Mouse (Mus musculus): ENCODE data around the gene Adgre5.
A peak's percentile ranks its signal among the peaks of the same experiment; 100 is the strongest.

The Adgre5 gene

GRCm38 (mm10) chr8:83722631-83723030 is 18.5 kb downstream of the Adgre5 start:
- DNase-seq (ENCODE audit: low read depth, low spot score) = no peak

GRCm38 (mm10) chr8:83721405-83722025 is 19.6 kb downstream of the Adgre5 start:
- DNase-seq (ENCODE audit: low read depth, low spot score) = no peak

GRCm38 (mm10) chr8:83719693-83720092 is 21.4 kb downstream of the Adgre5 start:
- DNase-seq (ENCODE audit: low read depth, low spot score) = no peak

- DNase-seq (ENCODE audit: low read depth, low spot score) = no peak
These were observed 22.1 kb downstream of the Adgre5 start for GRCm38 (mm10) chr8:83719048-83719447.

- no peak for DNase-seq (ENCODE audit: low read depth, low spot score)
These were observed 24.6 kb downstream of the Adgre5 start for GRCm38 (mm10) chr8:83716563-83716962.

GRCm38 (mm10) chr8:83715771-83716170 is 25.4 kb downstream of the Adgre5 start:
- DNase-seq (ENCODE audit: low read depth, low spot score) = no peak

- peak; percentile 100 for DNase-seq (ENCODE audit: low read depth, low spot score)
These were observed 26.0 kb downstream of the Adgre5 start, which contains the start of gene Ddx39 for GRCm38 (mm10) chr8:83715031-83715690. Ddx39 (plus strand) TSS chr8:83715177.

- DNase-seq (ENCODE audit: low read depth, low spot score) = no peak
These were observed 26.5 kb downstream of the Adgre5 start for GRCm38 (mm10) chr8:83714676-83715030.

GRCm38 (mm10) chr8:83707554-83707953 is 33.6 kb downstream of the Adgre5 start:
- peak; percentile 66 for DNase-seq (ENCODE audit: low read depth, low spot score)

GRCm38 (mm10) chr8:83706411-83706810 is 34.7 kb downstream of the Adgre5 start:
- no peak for DNase-seq (ENCODE audit: low read depth, low spot score)

- DNase-seq (ENCODE audit: low read depth, low spot score) = peak; percentile 75
These were observed 37.7 kb downstream of the Adgre5 start for GRCm38 (mm10) chr8:83703426-83703825.

GRCm38 (mm10) chr8:83700423-83701085 is 40.6 kb downstream of the Adgre5 start:
- DNase-seq (ENCODE audit: low read depth, low spot score) = no peak

- DNase-seq (ENCODE audit: low read depth, low spot score) = peak; percentile 35
These were observed 41.6 kb downstream of the Adgre5 start for GRCm38 (mm10) chr8:83699566-83699965.

GRCm38 (mm10) chr8:83698661-83699453 is 42.3 kb downstream of the Adgre5 start, which contains the start of gene Pkn1:
Pkn1 (minus strand) TSS chr8:83699179.
- DNase-seq (ENCODE audit: low read depth, low spot score) = peak; percentile 89

GRCm38 (mm10) chr8:83698291-83698660 is 42.9 kb downstream of the Adgre5 start:
- DNase-seq (ENCODE audit: low read depth, low spot score) = peak; percentile 85

GRCm38 (mm10) chr8:83697374-83698220 is 43.5 kb downstream of the Adgre5 start:
- DNase-seq (ENCODE audit: low read depth, low spot score) = peak; percentile 45

GRCm38 (mm10) chr8:83695351-83696106 is 45.6 kb downstream of the Adgre5 start:
- DNase-seq (ENCODE audit: low read depth, low spot score) = peak; percentile 13

GRCm38 (mm10) chr8:83694369-83695160 is 46.6 kb downstream of the Adgre5 start:
- DNase-seq (ENCODE audit: low read depth, low spot score) = peak; percentile 50

- peak; percentile 71 for DNase-seq (ENCODE audit: low read depth, low spot score)
These were observed 47.4 kb downstream of the Adgre5 start for GRCm38 (mm10) chr8:83693609-83694236.

Measured in brain, adult 2 months (tissue).